Mouse (Mus musculus) kidney, adult 2 months (tissue): ENCODE measurements around the gene Cacna1h.

Experiments used
- CTCF ChIP-seq: fragments of 200-500 bp; conservative IDR thresholded peaks from 2 replicates; pipeline ENCODE4 v1.5.1; 2011; ENCODE audit warnings: low read depth, mild to moderate bottlenecking, control low read depth, low read length, moderate library complexity, mixed read lengths; ENCODE audit not compliant: insufficient read depth, insufficient read length
- POLR2A ChIP-seq: fragments of 200-500 bp; IDR thresholded peaks from one replicate; pipeline ENCODE4 v1.6.1; 2011; ENCODE audit warnings: low read depth, low read length, control low read depth

GRCm38 (mm10) chr17:25401491-25401890 is 32.1 kb downstream of the Cacna1h start:
- TF ChIP-seq CTCF (no peak), POLR2A (no peak)
